Mouse (Mus musculus) lung, postnatal 36 days (tissue): ENCODE data around the gene Fev.
A peak's percentile ranks its signal among the peaks of the same experiment; 100 is the strongest.

Experiments
- DNase-seq: peaks from one replicate; pipeline ENCODE4 v3.0.0; 2022; ENCODE audit warnings: mixed read lengths

The Fev gene

DNA sequence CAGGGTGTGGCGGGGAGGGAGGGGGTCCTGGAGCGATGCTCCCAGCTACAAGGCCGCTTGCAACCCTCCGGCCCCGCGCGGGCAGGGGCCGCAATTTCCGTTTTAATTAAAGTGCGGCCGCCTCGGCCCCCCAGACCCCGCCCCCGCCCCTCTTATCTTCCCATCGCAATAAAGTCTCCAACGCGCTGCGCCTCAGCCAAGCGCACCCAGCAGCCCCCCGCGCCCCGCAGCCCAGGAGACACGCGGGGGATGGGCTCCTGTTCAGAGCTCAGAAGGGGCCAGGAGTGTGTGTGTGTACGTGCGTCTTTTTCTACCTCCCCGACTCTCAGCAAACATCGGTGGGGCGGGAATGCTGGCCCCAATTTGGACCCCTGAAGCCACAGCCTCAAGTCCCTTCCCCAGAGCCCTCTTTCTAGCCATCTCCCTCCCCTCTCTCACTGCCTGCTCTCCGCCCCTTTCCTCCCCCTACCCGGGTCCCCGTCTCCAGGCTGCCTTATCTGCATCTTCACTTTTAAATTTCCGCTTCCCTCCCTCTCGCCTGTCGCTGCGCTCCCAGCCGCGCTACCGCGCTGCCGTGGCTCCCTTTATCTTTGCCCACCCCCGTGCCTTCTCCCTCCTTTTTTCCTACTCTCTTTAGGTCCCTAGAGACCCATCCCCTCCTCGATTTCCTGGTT is at the start of gene Fev:
Fev (minus strand) TSS at position 51 of the 674 bp plus-strand sequence.
- no peak for DNase-seq

- DNase-seq: no peak
Measured at GRCm38 (mm10) chr1:74927621-74928296, 42.5 kb upstream of the Fev start.

- DNase-seq: peak; percentile 58
Measured at GRCm38 (mm10) chr1:74926721-74927120, 41.5 kb upstream of the Fev start.

DNA sequence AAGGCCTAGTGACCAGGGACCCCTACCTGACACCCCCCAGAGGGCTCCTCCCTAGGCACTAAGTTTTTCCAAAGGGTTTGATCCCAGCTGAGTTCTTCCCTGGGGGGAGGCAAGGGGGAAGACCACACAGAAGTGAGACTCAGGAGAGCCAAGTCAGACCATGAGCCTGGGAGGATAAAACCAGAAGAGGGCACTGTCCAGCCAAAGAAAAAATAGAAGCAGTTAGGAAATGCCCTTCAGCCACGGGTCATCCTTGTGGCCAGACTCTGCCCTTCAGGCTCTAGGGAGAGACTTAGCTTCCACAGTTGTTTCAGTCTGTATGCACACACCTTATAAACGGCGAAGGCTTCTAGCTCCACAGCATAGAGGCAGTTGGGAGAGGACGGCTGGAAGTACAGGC is 39.2 kb upstream of the Fev start:
- DNase-seq: no peak

DNA sequence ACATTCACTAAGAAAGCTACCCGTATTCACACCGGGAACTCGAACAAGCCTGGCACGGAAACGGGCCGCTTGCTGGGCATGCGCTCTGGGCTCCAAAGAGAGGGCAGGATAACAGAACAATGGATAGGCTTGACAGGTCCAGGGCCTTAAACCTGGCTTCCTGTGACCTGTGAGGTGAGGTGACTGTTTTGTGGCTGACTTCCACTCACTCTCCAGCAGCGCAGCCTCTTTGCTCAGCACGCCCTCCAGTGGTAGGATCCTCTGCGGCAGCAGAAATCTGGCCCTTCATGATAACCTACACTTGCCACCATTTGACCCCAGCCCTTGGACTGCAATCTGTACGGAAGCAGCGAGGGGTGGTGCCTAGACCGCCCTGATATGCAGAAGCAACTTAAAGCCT is 30.5 kb upstream of the Fev start:
- DNase-seq: peak; percentile 15

GRCm38 (mm10) chr1:74902191-74902590 is 17.0 kb upstream of the Fev start:
- DNase-seq: no peak

DNA sequence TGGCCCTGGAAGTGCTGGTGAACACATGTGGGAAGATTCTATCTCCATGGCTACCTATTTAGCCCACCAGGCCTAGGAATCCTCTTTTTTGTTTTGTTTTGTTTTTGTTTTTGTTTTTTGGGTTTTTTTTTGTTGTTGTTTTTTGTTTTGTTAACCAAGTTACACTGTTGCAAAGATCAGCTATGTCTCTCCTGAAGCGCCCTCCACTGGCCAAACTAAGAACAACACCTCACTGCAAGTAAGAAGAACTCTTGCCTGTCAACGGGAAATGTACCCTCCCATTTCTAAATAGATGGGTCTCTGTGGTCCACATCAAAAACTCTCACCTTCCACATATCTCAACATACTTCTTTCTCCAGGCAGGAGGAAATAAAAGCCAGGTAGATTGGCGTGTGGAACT is 16.5 kb upstream of the Fev start:
- DNase-seq: peak; percentile 71

DNA sequence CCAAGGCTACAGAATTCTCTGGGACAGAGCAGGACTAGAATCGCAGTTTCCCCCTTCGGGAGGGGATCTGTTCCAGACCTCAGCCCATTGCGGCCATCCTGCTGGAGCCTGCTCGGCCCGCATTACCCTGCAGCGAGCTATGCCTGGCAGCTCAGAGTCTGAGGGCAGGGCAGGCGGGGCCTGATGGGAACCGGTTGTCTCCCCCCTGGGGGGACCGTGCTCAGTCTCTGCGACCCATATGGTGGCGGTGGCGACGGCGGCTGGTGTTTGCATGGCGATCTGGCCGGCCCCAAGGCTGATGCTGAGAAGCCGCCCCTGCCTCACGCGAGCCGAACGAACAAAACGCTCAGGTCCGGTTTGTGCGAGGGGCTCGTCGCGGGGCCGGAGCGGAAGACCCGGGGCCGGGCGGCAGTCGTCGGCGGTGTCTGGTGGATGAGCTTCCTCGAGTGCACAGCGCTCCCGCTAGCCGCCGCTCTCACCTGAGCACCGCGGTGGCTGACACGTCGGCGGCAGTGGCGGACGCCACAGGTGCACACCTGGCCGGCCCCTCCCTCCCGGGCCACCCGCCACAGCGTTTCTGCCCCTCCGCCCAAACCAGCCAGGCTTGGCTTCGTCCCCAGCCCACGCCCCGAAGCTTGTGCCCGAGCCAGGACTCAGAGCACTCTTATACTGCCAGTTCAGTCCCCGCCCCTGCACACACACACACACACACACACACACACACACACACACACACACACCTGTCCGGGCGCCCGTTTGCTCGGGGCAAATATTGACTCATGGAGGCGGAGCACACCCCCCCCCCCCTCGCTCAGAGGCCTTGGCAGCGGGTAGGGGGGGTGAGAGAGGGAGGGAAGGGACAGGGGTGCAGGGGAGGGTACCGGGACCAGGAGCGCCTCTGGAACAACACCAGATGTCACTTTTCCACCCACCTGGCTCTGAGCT is 15.4 kb upstream of the Fev start:
- peak; percentile 85 for DNase-seq

DNA sequence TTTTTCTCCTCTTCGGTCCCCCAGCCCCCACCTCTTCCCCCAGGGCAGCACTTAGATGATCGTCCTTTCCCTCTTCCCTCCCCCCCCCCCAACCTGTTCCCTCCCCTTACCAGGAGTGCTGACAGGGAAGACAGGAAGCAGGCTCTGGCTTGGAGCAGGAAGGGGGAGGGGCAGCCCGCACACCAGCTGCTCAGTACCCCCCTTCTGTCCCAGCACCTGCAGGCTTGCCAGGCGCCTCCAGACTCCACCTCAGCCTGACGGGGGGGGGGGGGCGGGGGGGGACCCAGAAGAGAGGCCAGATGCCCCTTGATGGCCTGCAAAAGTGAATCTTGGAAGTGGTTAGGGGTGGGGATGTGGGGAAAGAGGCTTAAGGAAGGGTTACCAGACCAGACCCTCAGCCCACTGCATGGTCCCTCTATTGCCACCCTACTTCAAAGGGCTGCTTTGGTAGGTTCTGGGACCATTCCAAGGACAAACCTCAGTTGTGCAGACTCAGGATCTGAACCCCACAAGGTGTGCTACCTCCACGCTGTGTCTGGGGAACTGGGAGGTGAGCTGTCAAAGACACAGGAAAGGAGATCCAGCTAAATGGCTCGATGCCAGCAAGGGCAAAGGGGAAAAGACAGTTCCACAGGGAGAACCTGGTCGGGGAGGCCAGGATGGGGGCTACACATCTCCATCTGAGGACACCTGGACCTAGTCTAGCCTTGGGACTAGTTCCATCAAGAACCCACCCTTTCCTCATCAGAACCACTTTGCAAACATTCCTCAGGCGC is 13.6 kb upstream of the Fev start:
- DNase-seq: no peak

- DNase-seq: no peak
Measured at GRCm38 (mm10) chr1:74897976-74898375, 12.8 kb upstream of the Fev start.

- DNase-seq: peak; percentile 72
Measured at GRCm38 (mm10) chr1:74894966-74895365, 9.7 kb upstream of the Fev start.

- DNase-seq: peak; percentile 66
Measured at GRCm38 (mm10) chr1:74893134-74893855, 8.1 kb upstream of the Fev start, which contains the start of gene Cryba2. TSS of gene Cryba2 (minus strand) at chr1:74893143.

GRCm38 (mm10) chr1:74892351-74893133 is 7.3 kb upstream of the Fev start:
- DNase-seq: no peak

DNA sequence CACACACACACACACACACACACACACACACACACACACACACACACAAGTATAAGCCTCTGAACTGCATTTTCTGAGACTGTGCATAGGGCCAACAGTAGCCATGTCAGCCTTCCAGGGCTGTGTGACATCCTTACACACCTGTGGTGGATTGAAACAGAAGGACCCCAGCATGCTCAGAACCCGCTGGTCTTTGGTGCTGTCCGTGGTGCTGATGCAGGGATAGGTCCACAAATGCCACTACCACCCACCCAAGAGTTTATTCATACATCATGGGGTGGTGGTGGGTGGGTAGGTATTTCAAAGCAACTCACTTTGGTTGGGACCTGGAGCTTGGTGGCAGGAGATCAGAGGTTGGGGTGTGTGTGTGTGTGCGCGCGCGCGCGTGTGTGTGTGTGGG is 6.3 kb upstream of the Fev start:
- DNase-seq: peak; percentile 27

- no peak for DNase-seq
Measured at GRCm38 (mm10) chr1:74884196-74885141, 750 bp downstream of the Fev start.

DNA sequence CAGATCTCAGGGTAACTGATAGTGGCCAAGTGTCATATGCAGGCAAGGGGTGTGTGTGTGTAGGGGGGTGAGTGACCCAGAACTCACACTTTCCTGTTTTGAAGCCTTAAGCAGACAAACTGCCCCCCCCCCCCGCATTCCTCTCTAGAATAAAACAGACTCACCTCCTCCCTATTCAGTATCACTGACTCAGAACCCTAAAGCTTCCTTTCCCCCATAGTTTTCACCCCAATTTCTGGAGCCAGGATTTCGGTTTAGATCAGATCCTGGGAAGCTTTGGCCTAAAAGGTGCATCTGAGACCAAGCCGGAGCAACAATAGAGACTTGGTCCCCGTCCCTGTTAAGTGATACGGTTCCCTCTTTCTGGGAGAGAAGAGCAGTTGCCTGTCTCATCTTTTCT is 1.8 kb downstream of the Fev start:
- no peak for DNase-seq

DNA sequence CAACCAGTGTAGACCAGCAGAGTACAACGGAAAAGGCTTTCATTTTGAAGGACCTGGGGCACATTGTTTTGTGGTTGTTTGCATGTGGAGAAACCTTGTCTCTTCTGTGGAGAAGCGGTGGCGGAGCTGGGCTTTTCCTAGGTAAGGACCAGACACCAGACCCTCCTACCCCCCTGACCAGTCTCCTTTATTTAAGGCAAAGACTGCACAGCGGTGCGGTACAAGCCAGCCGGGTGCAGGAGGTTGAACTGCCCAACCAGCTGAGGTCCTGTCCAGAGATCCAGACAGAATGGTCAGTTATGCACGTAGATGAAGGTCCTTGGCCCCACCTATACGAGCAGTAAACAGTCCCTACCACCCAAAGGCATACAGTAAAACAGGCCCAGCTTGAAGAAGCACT is 2.4 kb downstream of the Fev start:
- DNase-seq: no peak

DNA sequence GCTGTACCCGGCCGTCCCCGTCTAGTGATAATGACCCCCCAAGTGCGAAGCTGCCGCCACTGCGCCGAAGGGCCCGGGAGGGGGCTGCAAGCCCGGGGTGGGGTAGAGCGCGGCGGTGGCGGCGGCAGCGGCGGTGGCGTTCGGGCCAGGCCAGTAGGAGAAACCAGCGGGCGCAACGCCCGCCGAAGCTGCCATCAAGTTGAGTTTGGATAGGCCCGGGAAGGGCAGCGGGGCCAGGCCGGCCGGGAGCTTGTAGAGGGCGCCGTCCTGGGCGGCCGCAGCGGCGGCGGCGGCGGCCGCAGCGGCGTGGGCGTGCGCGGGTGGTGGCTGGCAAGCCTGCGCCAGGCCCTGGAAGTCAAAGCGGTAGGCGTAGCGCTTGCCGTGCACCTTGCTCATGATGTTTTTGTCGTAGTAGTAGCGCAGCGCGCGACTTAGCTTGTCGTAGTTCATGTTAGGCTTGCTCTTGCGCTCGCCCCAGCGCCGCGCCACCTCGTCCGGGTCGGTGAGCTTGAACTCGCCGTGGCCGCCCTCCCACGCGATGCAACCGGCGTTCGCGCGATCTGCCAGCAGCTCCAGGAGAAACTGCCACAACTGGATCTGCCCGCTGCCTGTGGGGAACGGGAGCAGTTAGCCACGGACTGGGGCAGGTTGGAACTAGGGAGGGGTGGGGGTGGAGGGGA is 3.0 kb downstream of the Fev start:
- no peak for DNase-seq

GRCm38 (mm10) chr1:74880785-74881360 is 4.3 kb downstream of the Fev start:
- DNase-seq: peak; percentile 73
